Mouse (Mus musculus): ENCODE results near the gene Ctla2b.
"Not testable (repeated sequence)": the region's sequence is repeated elsewhere in the genome, so short reads cannot be mapped to it uniquely, and the experiment has no call there.

Ctla2b gene

DNA sequence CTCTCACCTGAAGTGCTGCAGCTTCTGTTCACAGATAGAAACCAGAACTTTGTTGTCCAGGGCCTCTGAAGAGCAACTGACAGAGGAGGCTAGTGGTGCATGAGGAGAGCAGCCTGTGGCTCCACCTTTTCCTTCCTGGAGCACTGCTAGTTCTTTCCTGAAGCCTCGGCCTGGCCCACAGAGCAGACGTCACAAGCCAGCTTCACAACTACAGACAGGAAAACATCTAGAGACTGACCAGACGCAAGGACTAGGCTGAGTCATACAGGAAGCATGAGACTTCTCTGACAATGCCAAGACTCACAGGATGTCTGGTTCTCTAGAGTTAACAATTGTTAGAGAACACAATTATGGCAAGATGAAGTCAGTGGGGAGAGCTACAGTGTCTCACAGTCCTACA lies at the start of gene Ctla2b:
Gene Ctla2b (minus strand): TSS at position 120 of the 400 bp plus-strand sequence.
- no peak for DNase-seq (ENCODE audit: extremely low spot score, low read depth, low spot score)

DNA sequence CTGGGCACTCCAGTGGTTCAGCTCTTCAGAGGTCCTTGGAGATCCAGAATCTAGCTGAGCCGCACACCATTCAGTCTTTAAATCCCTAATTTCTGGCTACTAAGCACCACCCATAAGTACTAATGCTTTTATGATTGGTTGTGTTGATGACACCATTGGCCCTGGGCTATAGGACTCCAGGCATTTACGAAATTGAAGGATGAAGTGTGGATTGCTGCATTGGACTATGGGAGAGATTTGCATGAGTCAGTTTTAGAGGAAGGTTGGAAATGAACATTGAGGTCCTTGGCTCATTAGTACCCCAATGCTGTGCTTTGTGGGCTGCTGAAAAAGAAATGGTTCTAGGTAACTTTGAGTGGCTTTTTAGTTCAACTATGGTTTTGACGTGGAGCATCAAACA lies 44.6 kb upstream of the Ctla2b start, which contains the start of gene Tpbpa:
Gene Tpbpa (minus strand): TSS at position 101 of the 400 bp plus-strand sequence.
- not testable (repeated sequence) for DNase-seq (ENCODE audit: extremely low spot score, low read depth, low spot score)

DNA sequence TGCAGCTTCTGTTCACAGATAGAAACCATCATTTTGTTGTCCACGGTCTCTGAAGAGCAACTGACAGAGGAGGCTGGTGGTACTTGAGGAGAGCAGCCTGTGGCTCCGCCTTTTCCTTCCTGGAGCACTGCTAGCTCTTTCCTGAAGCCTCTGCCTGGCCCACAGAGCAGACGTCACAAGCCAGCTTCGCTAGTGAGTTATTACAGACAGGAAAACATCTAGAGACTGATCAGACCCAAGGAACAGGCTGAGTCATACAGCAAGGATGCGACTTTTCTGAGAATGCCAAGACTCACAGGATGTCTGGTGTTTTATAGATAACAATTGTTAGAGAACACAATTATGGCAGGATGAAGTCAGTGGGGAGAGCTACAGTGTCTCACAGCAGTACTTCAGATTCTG lies 39.3 kb upstream of the Ctla2b start, which contains the start of the genes Gm49391 and Ctla2a:
Gene Gm49391 (minus strand): TSS at position 72 of the 402 bp plus-strand sequence.
Gene Ctla2a (minus strand): TSS at position 126 of the 402 bp plus-strand sequence.
- no peak for DNase-seq (ENCODE audit: extremely low spot score, low read depth, low spot score)

DNA sequence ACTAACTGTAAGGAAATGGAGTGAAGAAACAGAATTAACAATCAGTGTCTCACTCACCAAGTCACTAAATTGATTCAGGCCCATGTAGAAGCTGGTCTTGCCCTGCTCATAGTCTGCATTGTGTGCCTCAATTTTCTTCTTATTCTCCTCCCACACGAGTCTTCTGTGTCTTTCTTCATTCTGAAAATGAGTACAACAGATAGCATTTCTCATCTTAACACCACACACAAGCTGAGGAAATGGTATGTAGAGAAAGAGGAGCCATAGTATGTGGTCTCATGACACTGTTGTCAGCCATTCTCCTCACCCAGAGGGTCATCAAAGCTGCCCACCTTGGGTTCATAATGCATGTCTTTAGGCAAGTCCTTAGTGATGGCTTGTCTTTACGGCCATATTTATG lies 38.2 kb upstream of the Ctla2b start, which contains the start of gene Gm49393:
Gene Gm49393 (minus strand): TSS at position 101 of the 400 bp plus-strand sequence.
- not testable (repeated sequence) for DNase-seq (ENCODE audit: extremely low spot score, low read depth, low spot score)

DNA sequence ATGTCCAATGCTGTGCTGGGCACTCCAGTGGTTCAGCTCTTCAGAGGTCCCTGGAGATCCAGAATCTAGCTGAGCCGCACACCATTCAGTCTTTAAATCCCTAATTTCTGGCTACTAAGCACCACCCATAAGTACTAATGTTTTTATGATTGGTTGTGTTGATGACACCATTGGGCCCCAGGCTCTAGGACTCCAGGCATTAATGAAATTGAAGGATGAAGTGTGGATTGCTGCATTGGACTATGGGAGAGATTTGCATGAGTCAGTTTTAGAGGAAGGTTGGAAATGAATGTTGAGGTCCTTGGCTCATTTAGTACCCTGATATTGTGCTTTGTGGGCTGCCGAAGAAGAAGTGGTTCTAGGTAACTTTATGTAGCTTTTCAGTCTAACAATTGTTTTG lies 7.5 kb upstream of the Ctla2b start, which contains the start of gene Tpbpb:
Gene Tpbpb (minus strand): TSS at position 101 of the 400 bp plus-strand sequence.
- DNase-seq (ENCODE audit: extremely low spot score, low read depth, low spot score): not testable (repeated sequence)

DNA sequence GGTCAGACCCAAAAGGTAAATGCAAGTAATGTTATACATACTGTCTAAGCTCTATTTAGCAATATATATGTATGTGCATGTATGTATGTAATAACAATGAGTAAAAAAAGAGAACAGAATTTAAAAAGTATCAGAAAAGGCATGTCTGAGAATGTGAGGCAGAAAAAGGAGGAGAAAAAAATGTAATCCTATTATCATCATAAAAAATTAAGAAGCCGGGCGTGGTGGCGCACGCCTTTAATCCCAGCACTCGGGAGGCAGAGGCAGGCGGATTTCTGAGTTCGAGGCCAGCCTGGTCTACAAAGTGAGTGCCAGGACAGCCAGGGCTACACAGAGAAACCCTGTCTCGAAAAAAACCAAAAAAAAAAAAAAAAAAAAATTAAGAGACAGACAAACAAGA lies 453 bp downstream of the Ctla2b start, which contains the start of gene Gm49392:
Gene Gm49392 (minus strand): TSS at position 101 of the 400 bp plus-strand sequence.
- not testable (repeated sequence) for DNase-seq (ENCODE audit: extremely low spot score, low read depth, low spot score)

DNA sequence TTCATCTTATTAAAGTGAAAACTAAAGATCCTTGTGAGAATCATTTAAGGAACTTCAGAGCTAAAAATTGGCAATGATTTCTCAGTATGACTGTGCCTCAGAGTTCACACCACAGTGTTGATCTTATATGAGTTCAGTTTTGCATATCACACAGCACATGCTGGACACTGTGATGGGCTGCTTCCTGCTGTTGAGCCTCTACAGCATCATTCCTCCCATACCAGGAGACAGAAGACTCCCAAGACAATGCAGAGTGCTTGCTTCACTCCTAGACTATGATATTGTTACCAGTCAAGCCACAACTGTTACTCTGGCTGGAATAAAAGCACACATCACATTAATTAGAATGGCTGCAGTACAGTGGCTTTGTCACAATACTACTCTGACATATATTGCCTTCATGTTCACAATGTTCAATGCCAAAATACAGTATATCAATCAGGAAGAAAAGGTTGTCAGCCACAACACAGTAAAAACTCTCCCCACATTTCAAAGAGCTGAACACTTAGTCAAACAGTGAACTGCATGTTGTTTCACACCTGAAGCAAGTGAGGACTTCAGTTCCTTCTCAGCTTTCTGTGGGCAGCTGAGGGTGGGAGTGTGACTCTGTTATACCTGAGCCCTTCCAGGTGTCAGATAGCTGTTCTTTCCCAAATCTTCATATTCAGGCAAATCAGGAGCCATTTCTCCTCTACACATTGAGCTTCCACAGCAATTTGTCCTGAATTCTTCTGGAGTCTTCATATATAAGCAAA lies 1.7 kb downstream of the Ctla2b start:
- DNase-seq (ENCODE audit: extremely low spot score, low read depth, low spot score): no peak

DNA sequence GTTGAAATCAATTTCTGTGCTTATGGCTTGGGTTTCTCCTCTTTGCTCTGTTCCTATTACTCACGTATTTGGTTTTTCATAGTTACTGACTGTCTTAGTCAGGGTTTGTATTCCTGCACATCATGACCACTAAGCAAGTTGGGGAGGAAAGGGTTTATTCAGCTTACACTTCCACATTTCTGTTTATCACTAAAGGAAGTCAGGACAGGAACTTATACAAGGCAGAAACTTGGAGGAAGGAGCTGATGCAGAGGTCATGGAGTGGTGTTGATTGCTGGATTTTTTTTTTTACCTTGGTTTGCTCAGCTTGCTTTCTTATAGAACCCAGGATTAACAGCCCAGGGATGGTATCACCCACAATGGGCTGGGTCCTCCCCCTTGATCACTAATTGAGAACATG lies 4.9 kb downstream of the Ctla2b start:
- no peak for DNase-seq (ENCODE audit: extremely low spot score, low read depth, low spot score)

DNA sequence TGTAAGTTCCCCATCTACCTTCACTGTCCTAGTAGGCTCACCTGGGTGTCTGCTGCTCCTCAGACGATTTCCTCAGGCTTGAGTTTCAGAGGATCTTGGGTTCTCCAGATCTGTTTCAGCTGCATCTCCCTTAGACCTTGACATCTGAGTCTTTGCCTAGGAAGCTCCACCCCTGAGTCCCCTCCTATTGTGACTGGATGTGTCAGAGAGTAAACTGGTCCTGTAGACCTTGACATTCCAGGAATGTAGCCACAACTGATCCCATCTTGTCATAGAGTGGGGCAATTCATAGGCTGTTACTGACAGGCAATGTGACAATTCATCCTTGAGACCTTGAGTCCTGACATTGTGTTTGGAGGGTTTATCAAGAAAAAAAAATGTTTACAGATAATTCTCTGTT lies 33.0 kb downstream of the Ctla2b start, which contains the start of gene 4930486L24Rik:
Gene 4930486L24Rik (minus strand): TSS at position 195 of the 400 bp plus-strand sequence.
- no peak for DNase-seq (ENCODE audit: extremely low spot score, low read depth, low spot score)

DNA sequence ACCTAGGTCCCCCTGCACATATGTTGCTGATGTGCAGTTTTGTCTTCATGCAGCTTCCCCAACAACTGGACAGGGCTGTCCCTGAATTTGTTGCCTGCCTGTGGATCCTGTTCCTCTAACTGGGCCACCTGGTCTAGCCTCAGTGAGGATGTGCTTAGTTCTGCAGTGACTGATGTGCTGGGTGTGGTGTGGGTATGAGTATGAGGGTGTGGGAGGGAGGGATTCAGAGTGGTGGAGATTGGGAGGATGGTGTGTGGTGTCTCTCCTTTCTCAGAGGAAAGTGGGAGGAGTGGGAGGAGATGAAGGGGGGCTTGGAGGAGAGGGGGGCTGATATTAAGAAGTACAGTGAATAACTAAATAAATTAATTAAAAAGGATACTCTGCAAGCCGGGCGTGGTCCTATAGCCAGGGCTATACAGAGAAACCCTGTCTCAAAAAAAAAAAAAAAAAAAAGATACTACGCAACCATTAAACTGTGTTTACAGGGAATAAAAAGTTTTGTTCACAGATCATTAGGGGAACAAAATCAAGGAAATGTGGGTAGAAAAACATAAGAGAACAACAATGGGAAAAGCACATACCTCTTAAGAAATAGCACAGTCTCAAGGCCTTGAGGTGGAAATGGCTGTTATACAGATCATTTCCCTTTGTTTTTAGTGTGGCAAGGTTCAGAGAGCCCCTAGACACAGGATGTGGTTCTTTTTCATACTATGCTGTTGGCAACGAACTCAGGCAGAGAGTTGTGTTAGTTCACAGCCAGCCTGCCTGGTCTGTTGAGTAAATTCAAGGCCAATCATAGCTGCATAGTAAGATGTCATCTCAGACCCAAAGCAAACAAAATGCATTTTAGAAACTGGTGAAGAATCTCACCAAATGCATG lies 48.8 kb downstream of the Ctla2b start:
- DNase-seq (ENCODE audit: extremely low spot score, low read depth, low spot score): no peak
